Comparison of ENCODE assay signal across 7 mouse cellular contexts in genomic region chr1:73363549-73364299, GRCm38 (mm10).
A peak's percentile ranks its signal among the peaks of the same experiment; 100 is the strongest.
DNase-seq lines count a peak whose midpoint lies in the region; ATAC-seq and TF ChIP-seq lines count a peak whose summit lies in the region.

No protein-coding gene starts in this region.

- TF ChIP-seq CTCF in kidney, adult 2 months (conservative IDR thresholded peaks at IDR 0.05; ENCODE audit: insufficient read depth, insufficient read length, low read depth, low read length), result no peak

- 0 out of 2 replicates have a peak overlapping the region, but pooled peaks have one; percentile 17 for H3K27ac ChIP-seq in kidney, adult 2 months (ENCODE audit: insufficient read depth, low read depth, low read length)
- peak overlapping the region; percentile 87 for H3K27ac ChIP-seq in stomach, embryonic 14.5 days (ENCODE audit: low read length)

- H3K4me3 ChIP-seq in kidney, adult 2 months (ENCODE audit: insufficient read depth, low read depth, low read length), result no peak overlapping the region
- H3K4me3 ChIP-seq in stomach, embryonic 14.5 days (ENCODE audit: low read depth, low read length), result no peak overlapping the region

- DNase-seq in adrenal gland, adult 8-10 months, result peak; percentile 34
- peak; percentile 89 for DNase-seq in embryo, embryonic 10.5 days (ENCODE audit: low spot score)
- DNase-seq in heart, adult 9 months (ENCODE audit: low spot score in 2 of 2), result peak; percentile 45 to 59
- DNase-seq in kidney, adult 2 months, result peak; percentile 53
- peak; percentile 59 to 88 for DNase-seq in lung, postnatal 4 days
- DNase-seq in layer of hippocampus, adult 8-10 months (ENCODE audit: low spot score in 2 of 2), result no peak

- H3K4me2 ChIP-seq in stomach, embryonic 14.5 days (replicated peaks; ENCODE audit: low read depth, low read length), result no peak overlapping the region

- no peaks in the 10 kb centered on the region for H3K27me3 ChIP-seq in kidney, adult 2 months (replicated peaks; ENCODE audit: control insufficient read depth, insufficient read depth, low read length)
- no peaks in the 10 kb centered on the region for H3K27me3 ChIP-seq in stomach, embryonic 14.5 days (ENCODE audit: control insufficient read depth, insufficient read depth, low read length)

- H3K9me3 ChIP-seq in stomach, embryonic 14.5 days (ENCODE audit: control insufficient read depth, low read depth, low read length), result no peaks in the 10 kb centered on the region

- no peak for TF ChIP-seq POLR2A in kidney, adult 2 months (IDR thresholded peaks at IDR 0.05; ENCODE audit: low read depth, low read length)

- 15% methylated on average over 7 of the region's 7 CpGs for WGBS in kidney, adult 2 months
- 1% methylated on average over 7 of the region's 7 CpGs for WGBS in stomach, embryonic 14.5 days

- ATAC-seq in stomach, embryonic 14.5 days (ENCODE audit: insufficient number of reproducible peaks, insufficient read depth, low FRiP score, low read depth), result peak; percentile 86

- no peak overlapping the region for H3K9ac ChIP-seq in stomach, embryonic 14.5 days (replicated peaks; ENCODE audit: low read depth, low read length)

- no peaks in the 10 kb centered on the region for H3K36me3 ChIP-seq in kidney, adult 2 months (ENCODE audit: control insufficient read depth, insufficient read depth, low read length)
- H3K36me3 ChIP-seq in stomach, embryonic 14.5 days (ENCODE audit: control insufficient read depth, insufficient read depth, low read length), result no peaks in the 10 kb centered on the region

- H3K4me1 ChIP-seq in kidney, adult 2 months (ENCODE audit: control insufficient read depth, insufficient read depth, low read length), result peaks cover 15% of the 10 kb centered on the region; the same call in 1 of the 2 replicates
- peaks cover 40% of the 10 kb centered on the region for H3K4me1 ChIP-seq in stomach, embryonic 14.5 days (ENCODE audit: control insufficient read depth, insufficient read depth, low read length)

Comparison
In these comparisons a context has a peak if more than half of its experiments do, and no peak if none do; other contexts are left out.
1. DNase-seq: peak in adrenal gland, adult 8-10 months (single experiment), embryo, embryonic 10.5 days (single experiment), heart, adult 9 months (2 of 2), kidney, adult 2 months (single experiment) and lung, postnatal 4 days (2 of 2); none in layer of hippocampus, adult 8-10 months (0 of 2).